10 mouse cellular contexts compared by ENCODE assay signal in the genomic region with DNA sequence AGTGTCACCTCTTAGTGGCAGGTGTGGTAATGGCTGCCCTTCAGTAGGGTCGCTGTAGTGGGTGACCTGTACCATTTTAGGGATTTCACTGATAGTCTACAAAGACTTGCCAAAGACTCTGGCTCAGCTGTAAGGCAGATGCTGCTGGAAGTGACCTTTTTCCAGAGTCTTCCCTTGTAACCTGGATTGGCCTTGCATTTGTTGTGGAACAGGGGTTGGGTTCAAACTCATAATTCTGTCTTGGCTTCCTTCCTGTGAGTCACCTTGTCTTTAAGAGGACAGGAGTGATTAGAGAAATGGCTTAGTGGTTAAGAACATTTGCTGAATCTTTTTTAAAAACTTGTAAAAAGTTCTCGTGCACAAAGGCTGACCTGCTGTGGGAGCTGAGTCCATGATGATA. TPM values are rescaled to one million over a fixed set of nuclear protein-coding genes. Genes with fewer than 3 reads are reported as not detected.
DNase-seq lines count a peak whose midpoint lies in the region; ATAC-seq and TF ChIP-seq lines count a peak whose summit lies in the region.
"Had no signal": no experiment of that assay in that cellular context is flagged by ENCODE, and none has a peak within 500 bp of the region (broad histone marks: within the 10 kb centered on the region; RNA-seq: fewer than 3 reads in every experiment).

No protein-coding gene starts in this region.

- peaks cover 16% of the 10 kb centered on the region for H3K4me1 ChIP-seq in heart, embryonic 11.5 days (ENCODE audit: control insufficient read depth, insufficient read depth, low read length)
- peaks cover 38% of the 10 kb centered on the region for H3K4me1 ChIP-seq in neural tube, embryonic 12.5 days
- peaks cover 50% of the 10 kb centered on the region for H3K4me1 ChIP-seq in limb, embryonic 12.5 days (replicated peaks)
- no peaks in the 10 kb centered on the region for H3K4me1 ChIP-seq in stomach, postnatal 0 days (replicated peaks; ENCODE audit: control insufficient read depth, insufficient read depth)

- TF ChIP-seq CTCF in stomach, postnatal 0 days (IDR thresholded peaks at IDR 0.05; ENCODE audit: low read depth) = no peak

- peak overlapping the region; percentile 91 for H3K4me2 ChIP-seq in heart, embryonic 11.5 days
- H3K4me2 ChIP-seq in neural tube, embryonic 12.5 days (replicated peaks) = peak overlapping the region; percentile 91; the same call in 1 of the 2 replicates
- H3K4me2 ChIP-seq in limb, embryonic 12.5 days = peak overlapping the region; percentile 67
- peak overlapping the region; percentile 93 for H3K4me2 ChIP-seq in stomach, postnatal 0 days (replicated peaks; ENCODE audit: low read depth)

- ATAC-seq in heart, embryonic 11.5 days (replicated peaks; ENCODE audit: insufficient number of reproducible peaks, low FRiP score, low TSS enrichment) = no peak
- no peak for ATAC-seq in neural tube, embryonic 12.5 days (ENCODE audit: low FRiP score, low read depth)
- no peak for ATAC-seq in limb, embryonic 12.5 days (ENCODE audit: insufficient number of reproducible peaks, insufficient read depth, low FRiP score, low TSS enrichment, low read depth)
- ATAC-seq in stomach, postnatal 0 days (ENCODE audit: low FRiP score, low TSS enrichment) = no peak

- no peak for TF ChIP-seq EP300 in stomach, postnatal 0 days (optimal IDR thresholded peaks at IDR 0.05)

- WGBS in heart, embryonic 11.5 days (ENCODE audit: insufficient replicate concordance) = 94% methylated on average over 2 of the region's 2 CpGs
- WGBS in neural tube, embryonic 12.5 days = 92% methylated on average over 2 of the region's 2 CpGs
- 86% methylated on average over 2 of the region's 2 CpGs for WGBS in limb, embryonic 12.5 days
- WGBS in stomach, postnatal 0 days = 73% methylated on average over 2 of the region's 2 CpGs

- intact Hi-C loops in heart, postnatal 14 days (cut with DNase I) = loop anchor here (10.0 kb wide), 1 partner anchor 131 kb away; no protein-coding TSS in a partner anchor

- 0 out of 2 replicates have a peak overlapping the region, but pooled peaks have one; percentile 94 for H3K9ac ChIP-seq in heart, embryonic 11.5 days (ENCODE audit: low read depth, low read length)
- H3K9ac ChIP-seq in neural tube, embryonic 12.5 days = no peak overlapping the region
- H3K9ac ChIP-seq in limb, embryonic 12.5 days (replicated peaks) = peak overlapping the region; percentile 92; the same call in 1 of the 2 replicates
- H3K9ac ChIP-seq in stomach, postnatal 0 days (ENCODE audit: low read length) = peak overlapping the region; percentile 27; the same call in 1 of the 2 replicates

- DNase-seq in heart, postnatal 14 days = no peak
- DNase-seq in neural tube, embryonic 10.5 days (ENCODE audit: extremely low spot score, low spot score) = no peak
- no peak for DNase-seq in stomach, postnatal 0 days (ENCODE audit: low spot score)
- DNase-seq in embryo, embryonic 10.5 days (ENCODE audit: low spot score) = no peak
- DNase-seq in B cell, adult 2 months = no peak
- DNase-seq: adrenal gland, postnatal 25 days; cerebellum, postnatal 25 days had no signal

- peaks cover 19% of the 10 kb centered on the region for H3K36me3 ChIP-seq in heart, embryonic 11.5 days (ENCODE audit: control insufficient read depth, insufficient read depth, low read length)
- H3K36me3 ChIP-seq in neural tube, embryonic 12.5 days = peaks cover 52% of the 10 kb centered on the region
- H3K36me3 ChIP-seq in limb, embryonic 12.5 days = peaks cover 58% of the 10 kb centered on the region
- peaks cover 17% of the 10 kb centered on the region; the same call in 1 of the 2 replicates for H3K36me3 ChIP-seq in stomach, postnatal 0 days (ENCODE audit: control insufficient read depth, insufficient read depth, low read length)

- H3K4me3 ChIP-seq in heart, embryonic 11.5 days (ENCODE audit: low read depth, low read length) = peak overlapping the region; percentile 91; the same call in 1 of the 2 replicates
- no peak overlapping the region for H3K4me3 ChIP-seq in neural tube, embryonic 12.5 days
- H3K4me3 ChIP-seq in limb, embryonic 12.5 days (replicated peaks) = peak overlapping the region; percentile 79
- no peak overlapping the region for H3K4me3 ChIP-seq in stomach, postnatal 0 days (ENCODE audit: low read depth, low read length)

- no peaks in the 10 kb centered on the region for H3K27me3 ChIP-seq in heart, embryonic 11.5 days (ENCODE audit: control insufficient read depth, insufficient read depth, low read length)
- H3K27me3 ChIP-seq in neural tube, embryonic 12.5 days (replicated peaks) = no peaks in the 10 kb centered on the region; the same call in 1 of the 2 replicates
- no peaks in the 10 kb centered on the region; the same call in 1 of the 2 replicates for H3K27me3 ChIP-seq in limb, embryonic 12.5 days
- no peaks in the 10 kb centered on the region for H3K27me3 ChIP-seq in stomach, postnatal 0 days (ENCODE audit: control insufficient read depth, insufficient read depth, low read length)

- H3K27ac ChIP-seq in heart, embryonic 11.5 days (ENCODE audit: low read depth, low read length) = no peak overlapping the region
- H3K27ac ChIP-seq in neural tube, embryonic 12.5 days = no peak overlapping the region
- no peak overlapping the region for H3K27ac ChIP-seq in limb, embryonic 12.5 days
- peak overlapping the region; percentile 24; the same call in 1 of the 2 replicates for H3K27ac ChIP-seq in stomach, postnatal 0 days (replicated peaks)

- H3K9me3 ChIP-seq in heart, embryonic 11.5 days (replicated peaks; ENCODE audit: control insufficient read depth, low read length) = no peaks in the 10 kb centered on the region
- no peaks in the 10 kb centered on the region for H3K9me3 ChIP-seq in neural tube, embryonic 12.5 days
- H3K9me3 ChIP-seq in limb, embryonic 12.5 days = no peaks in the 10 kb centered on the region
- no peaks in the 10 kb centered on the region for H3K9me3 ChIP-seq in stomach, postnatal 0 days (ENCODE audit: control insufficient read depth, low read length)

RNA-seq across cellular contexts. Expression of gene Cygb, which starts 19.3 kb away (rescaled TPM):
- 1.1 and 1.2 TPM in 2 replicates for polyA plus RNA-seq in heart, embryonic 11.5 days (2014; fragmentation: Nextera tagmentation; extraction: Ambion mirVana)
- total RNA-seq in heart, postnatal 14 days (2021) = 10 to 100 TPM; 50.4 to 57.4 TPM
- 6.7 and 6.9 TPM in 2 replicates for polyA plus RNA-seq in neural tube, embryonic 12.5 days (2016; fragmentation: Nextera tagmentation; extraction: Ambion mirVana)
- polyA plus RNA-seq in limb, embryonic 12.5 days (2016; fragmentation: Nextera tagmentation; extraction: Ambion mirVana) = 3.1 and 3.6 TPM in 2 replicates
- 22.1 and 22.2 TPM in 2 replicates for polyA plus RNA-seq in stomach, postnatal 0 days (2015; fragmentation: Nextera tagmentation; extraction: Ambion mirVana)

RNA-seq across cellular contexts. Expression of gene Prcd, which starts 20.1 kb away (rescaled TPM):
- 0.35 and 0.92 TPM in 2 replicates for polyA plus RNA-seq in heart, embryonic 11.5 days (2014; fragmentation: Nextera tagmentation; extraction: Ambion mirVana)
- total RNA-seq in heart, postnatal 14 days (2021) = 1 to 10 TPM; 1.4 to 1.9 TPM
- polyA plus RNA-seq in neural tube, embryonic 12.5 days (2016; fragmentation: Nextera tagmentation; extraction: Ambion mirVana) = 0.39 and 0.79 TPM in 2 replicates
- 0.45 and 0.63 TPM in 2 replicates for polyA plus RNA-seq in limb, embryonic 12.5 days (2016; fragmentation: Nextera tagmentation; extraction: Ambion mirVana)
- 2.6 and 2.7 TPM in 2 replicates for polyA plus RNA-seq in stomach, postnatal 0 days (2015; fragmentation: Nextera tagmentation; extraction: Ambion mirVana)

RNA-seq across cellular contexts. Expression of gene Rhbdf2, which starts 46.6 kb away (rescaled TPM):
- 5.0 and 6.0 TPM in 2 replicates for polyA plus RNA-seq in heart, embryonic 11.5 days (2014; fragmentation: Nextera tagmentation; extraction: Ambion mirVana)
- total RNA-seq in heart, postnatal 14 days (2021) = 10 to 100 TPM; 15.1 to 15.3 TPM
- polyA plus RNA-seq in neural tube, embryonic 12.5 days (2016; fragmentation: Nextera tagmentation; extraction: Ambion mirVana) = 4.9 and 6.5 TPM in 2 replicates
- polyA plus RNA-seq in limb, embryonic 12.5 days (2016; fragmentation: Nextera tagmentation; extraction: Ambion mirVana) = 4.1 and 5.1 TPM in 2 replicates
- polyA plus RNA-seq in stomach, postnatal 0 days (2015; fragmentation: Nextera tagmentation; extraction: Ambion mirVana) = 5.7 and 6.1 TPM in 2 replicates

Comparison
In these comparisons a context has a peak if more than half of its experiments do, and no peak if none do; other contexts are left out.
1. H3K4me3 ChIP-seq: peak in heart, embryonic 11.5 days (single experiment) and limb, embryonic 12.5 days (single experiment); none in neural tube, embryonic 12.5 days (single experiment) and stomach, postnatal 0 days (single experiment).
2. Peak in every context shown above with its lines, with median percentiles within 50 percentile points of each other: H3K4me2 ChIP-seq.